Mouse (Mus musculus) embryonic fibroblast, embryonic 13.5 days (primary cell): ENCODE measurements around the gene Cd200r2.

Experiments
- CTCF ChIP-seq: IDR thresholded peaks from 2 replicates; pipeline ENCODE4 v1.5.1; 2011; ENCODE audit warnings: mild to moderate bottlenecking, control low read depth, low read length, moderate library complexity, borderline replicate concordance; ENCODE audit not compliant: insufficient read depth
- POLR2A ChIP-seq: IDR thresholded peaks from 2 replicates; pipeline ENCODE4 v1.6.1; 2011; ENCODE audit warnings: low read depth, mild to moderate bottlenecking, control low read depth, low read length, moderate library complexity

DNA sequence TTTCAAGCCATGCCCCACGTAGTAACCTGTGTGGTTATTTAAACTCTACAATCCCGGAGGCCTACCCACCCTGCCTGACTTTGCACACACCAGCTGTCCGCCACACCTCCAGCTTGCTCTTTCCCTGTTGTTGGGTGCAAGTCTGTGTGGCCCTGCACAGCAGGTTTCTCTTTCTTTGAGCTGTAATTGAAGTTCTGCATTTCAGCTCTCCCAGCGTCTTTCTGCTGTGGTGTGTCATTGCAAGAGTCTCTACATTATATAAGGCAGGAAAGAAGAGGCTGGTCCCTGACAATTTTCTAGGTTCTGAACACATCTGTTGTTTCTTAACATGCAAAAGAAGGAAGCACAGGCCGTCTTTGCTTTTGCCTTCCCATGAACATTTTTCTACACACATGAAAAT, 9.7 kb downstream of the Cd200r2 start:
- no peak for TF ChIP-seq POLR2A
- TF ChIP-seq CTCF: no peak
